In the genomic region with DNA sequence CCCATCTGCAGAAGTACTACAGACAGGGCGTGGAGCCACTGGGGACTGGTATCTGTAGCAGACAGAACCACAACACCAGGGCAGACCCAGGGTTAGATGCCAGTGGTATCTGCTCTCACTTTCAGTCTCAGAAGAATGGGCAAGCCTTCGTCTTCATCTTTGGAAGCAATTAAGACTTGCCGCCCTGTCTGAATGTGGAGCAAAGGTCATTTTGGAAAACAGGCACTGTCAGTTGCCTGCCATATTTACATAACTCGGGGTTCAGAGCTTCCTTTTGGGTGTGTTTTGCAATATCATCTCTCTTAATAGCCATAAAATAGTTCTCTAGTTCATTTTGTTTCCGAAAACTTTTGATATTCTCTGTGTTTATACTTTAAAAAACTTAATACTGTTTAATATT, we compare ENCODE assay signal across 22 mouse cellular contexts.
DNase-seq lines count a peak whose midpoint lies in the region; ATAC-seq and TF ChIP-seq lines count a peak whose summit lies in the region.
"Had no signal": no experiment of that assay in that cellular context is flagged by ENCODE, and none has a peak within 500 bp of the region (broad histone marks: within the 10 kb centered on the region; RNA-seq: fewer than 3 reads in every experiment).

No protein-coding gene starts in this region.

- WGBS in intestine, embryonic 15.5 days = 45% methylated on average over 5 of the region's 5 CpGs
- 51% methylated on average over 5 of the region's 5 CpGs for WGBS in intestine, embryonic 16.5 days
- WGBS in large intestine, adult 2 months = 34% methylated on average over 5 of the region's 5 CpGs
- WGBS in kidney, adult 2 months = 71% methylated on average over 5 of the region's 5 CpGs

- H3K36me3 ChIP-seq in intestine, embryonic 15.5 days = no peaks in the 10 kb centered on the region
- no peaks in the 10 kb centered on the region for H3K36me3 ChIP-seq in intestine, embryonic 16.5 days (ENCODE audit: control insufficient read depth, insufficient read depth, low read length)
- no peaks in the 10 kb centered on the region for H3K36me3 ChIP-seq in kidney, adult 2 months (ENCODE audit: control insufficient read depth, insufficient read depth, low read length)
- H3K36me3 ChIP-seq: embryonic facial prominence, embryonic 13.5 days; embryonic facial prominence, embryonic 15.5 days; forebrain, embryonic 10.5 days; forebrain, embryonic 12.5 days had no signal

- no peak overlapping the region for H3K9ac ChIP-seq in intestine, embryonic 15.5 days
- H3K9ac ChIP-seq in intestine, embryonic 16.5 days (ENCODE audit: low read depth, low read length) = no peak overlapping the region
- H3K9ac ChIP-seq: embryonic facial prominence, embryonic 13.5 days; embryonic facial prominence, embryonic 15.5 days; forebrain, embryonic 12.5 days had no signal

- peak; percentile 1 for DNase-seq in large intestine, adult 2 months (ENCODE audit: low read depth, low spot score)
- DNase-seq in kidney, adult 2 months = no peak
- no peak for DNase-seq in adrenal gland, postnatal 25 days
- DNase-seq in heart, postnatal 14 days = no peak
- DNase-seq: adrenal gland, adult 2 months; adrenal gland, postnatal 10 days; adrenal gland, postnatal 36 days; cerebellum, adult 11-12 months; cerebellum, adult 2 months; cerebellum, adult 9-10 months; cerebellum, postnatal 10 days; cerebellum, postnatal 25 days; embryo, embryonic 11 days had no signal

- peak; percentile 58; the same call in 1 of the 2 replicates for ATAC-seq in intestine, embryonic 15.5 days
- ATAC-seq in intestine, embryonic 16.5 days = peak; percentile 64
- ATAC-seq: forebrain, embryonic 14.5 days; forebrain, embryonic 16.5 days had no signal

- no peak overlapping the region for H3K4me3 ChIP-seq in intestine, embryonic 15.5 days (replicated peaks)
- no peak overlapping the region for H3K4me3 ChIP-seq in intestine, embryonic 16.5 days (ENCODE audit: low read length)
- H3K4me3 ChIP-seq in kidney, adult 2 months (ENCODE audit: insufficient read depth, low read depth, low read length) = no peak overlapping the region
- H3K4me3 ChIP-seq: embryonic facial prominence, embryonic 13.5 days; embryonic facial prominence, embryonic 15.5 days; erythroblast, embryonic 14.5 days; forebrain, embryonic 10.5 days; forebrain, embryonic 12.5 days had no signal

- H3K4me1 ChIP-seq in intestine, embryonic 15.5 days (replicated peaks) = no peaks in the 10 kb centered on the region; the same call in 1 of the 2 replicates
- H3K4me1 ChIP-seq in intestine, embryonic 16.5 days (ENCODE audit: control insufficient read depth, insufficient read depth, low read length) = peaks cover 4% of the 10 kb centered on the region; the same call in 1 of the 2 replicates
- H3K4me1 ChIP-seq in kidney, adult 2 months (ENCODE audit: control insufficient read depth, insufficient read depth, low read length) = no peaks in the 10 kb centered on the region
- H3K4me1 ChIP-seq: embryonic facial prominence, embryonic 15.5 days; forebrain, embryonic 10.5 days; forebrain, embryonic 12.5 days had no signal

- no peaks in the 10 kb centered on the region; the same call in 1 of the 2 replicates for H3K27me3 ChIP-seq in intestine, embryonic 15.5 days (replicated peaks)
- no peaks in the 10 kb centered on the region for H3K27me3 ChIP-seq in intestine, embryonic 16.5 days (replicated peaks; ENCODE audit: control insufficient read depth, insufficient read depth, low read length)
- no peaks in the 10 kb centered on the region for H3K27me3 ChIP-seq in kidney, adult 2 months (replicated peaks; ENCODE audit: control insufficient read depth, insufficient read depth, low read length)
- H3K27me3 ChIP-seq: embryonic facial prominence, embryonic 13.5 days; embryonic facial prominence, embryonic 15.5 days; forebrain, embryonic 12.5 days had no signal

- H3K9me3 ChIP-seq in intestine, embryonic 15.5 days = no peaks in the 10 kb centered on the region
- no peaks in the 10 kb centered on the region for H3K9me3 ChIP-seq in intestine, embryonic 16.5 days (ENCODE audit: control insufficient read depth, low read length)
- H3K9me3 ChIP-seq: embryonic facial prominence, embryonic 13.5 days; embryonic facial prominence, embryonic 15.5 days; forebrain, embryonic 10.5 days; forebrain, embryonic 12.5 days had no signal

- no peak for TF ChIP-seq POLR2A in kidney, adult 2 months (IDR thresholded peaks at IDR 0.05; ENCODE audit: low read depth, low read length)

- TF ChIP-seq CTCF in kidney, adult 2 months (conservative IDR thresholded peaks at IDR 0.05; ENCODE audit: insufficient read depth, insufficient read length, low read depth, low read length) = no peak

- H3K27ac ChIP-seq in intestine, embryonic 15.5 days = no peak overlapping the region
- no peak overlapping the region for H3K27ac ChIP-seq in intestine, embryonic 16.5 days (ENCODE audit: low read length)
- no peak overlapping the region for H3K27ac ChIP-seq in kidney, adult 2 months (ENCODE audit: insufficient read depth, low read depth, low read length)
- H3K27ac ChIP-seq: embryonic facial prominence, embryonic 13.5 days; embryonic facial prominence, embryonic 15.5 days; forebrain, embryonic 10.5 days; forebrain, embryonic 12.5 days had no signal

- no peak overlapping the region for H3K4me2 ChIP-seq in intestine, embryonic 15.5 days (replicated peaks)
- no peak overlapping the region for H3K4me2 ChIP-seq in intestine, embryonic 16.5 days (ENCODE audit: low read depth, low read length)
- H3K4me2 ChIP-seq: embryonic facial prominence, embryonic 13.5 days; embryonic facial prominence, embryonic 15.5 days; forebrain, embryonic 12.5 days had no signal

- intact Hi-C loops in heart, postnatal 14 days (cut with DNase I) = no loop called here
